Mouse (Mus musculus) frontal cortex, postnatal 14 days (tissue): ENCODE results near the gene Serinc3.
"Not testable (repeated sequence)": the region's sequence is repeated elsewhere in the genome, so short reads cannot be mapped to it uniquely, and the experiment has no call there.

Experiments used
- DNase-seq, 2 experiments: peaks; one replicate each; pipeline ENCODE4 v3.0.0; 2022; ENCODE audit warnings: low spot score in 2 of 2

Serinc3 gene

DNA sequence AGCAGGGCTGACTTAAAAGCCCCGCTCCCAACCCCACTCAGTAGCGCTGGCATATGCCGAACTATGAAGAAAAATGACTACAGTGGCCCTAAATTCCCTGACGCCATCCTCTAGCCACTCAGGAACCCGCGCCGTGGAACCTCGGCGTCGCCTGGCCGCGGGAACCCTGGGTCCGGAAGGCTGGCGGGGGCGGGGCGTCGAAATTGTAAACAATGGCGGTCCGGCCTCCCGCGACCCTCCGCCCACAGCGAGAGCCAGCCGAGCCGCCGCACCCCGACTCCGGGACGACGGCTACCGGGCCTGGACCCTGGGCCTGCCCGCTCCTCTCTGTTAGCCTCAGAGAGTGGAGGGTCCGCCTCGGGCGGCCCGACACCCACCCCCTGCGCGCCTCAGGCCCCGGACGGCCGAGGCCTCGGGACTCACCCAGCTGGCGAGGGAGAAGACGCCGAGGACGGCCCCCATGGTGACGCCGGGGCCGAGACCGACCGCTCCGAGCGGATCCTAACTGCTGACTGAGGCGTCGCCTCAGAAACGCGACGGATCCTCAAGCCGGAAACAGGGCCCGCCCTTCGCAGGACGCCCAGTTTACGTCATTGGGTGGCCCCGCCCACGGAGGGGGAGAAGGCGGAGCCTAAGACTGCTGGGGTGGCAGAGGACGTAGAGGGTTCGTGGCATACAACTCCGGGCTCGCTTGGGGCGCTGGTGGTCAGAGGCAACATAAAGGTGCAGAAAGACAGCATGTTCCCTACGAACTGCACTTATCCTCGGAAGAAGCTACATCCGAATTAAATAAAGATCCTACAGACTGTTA lies at the start of gene Serinc3:
Gene Serinc3, minus strand, starts transcription at position 557 of the 811 bp plus-strand sequence.
- peak; percentile 96 to 98 for DNase-seq

- no peak for DNase-seq
Measured at GRCm38 (mm10) chr2:163693716-163694314, 48.9 kb upstream of the Serinc3 start.

DNA sequence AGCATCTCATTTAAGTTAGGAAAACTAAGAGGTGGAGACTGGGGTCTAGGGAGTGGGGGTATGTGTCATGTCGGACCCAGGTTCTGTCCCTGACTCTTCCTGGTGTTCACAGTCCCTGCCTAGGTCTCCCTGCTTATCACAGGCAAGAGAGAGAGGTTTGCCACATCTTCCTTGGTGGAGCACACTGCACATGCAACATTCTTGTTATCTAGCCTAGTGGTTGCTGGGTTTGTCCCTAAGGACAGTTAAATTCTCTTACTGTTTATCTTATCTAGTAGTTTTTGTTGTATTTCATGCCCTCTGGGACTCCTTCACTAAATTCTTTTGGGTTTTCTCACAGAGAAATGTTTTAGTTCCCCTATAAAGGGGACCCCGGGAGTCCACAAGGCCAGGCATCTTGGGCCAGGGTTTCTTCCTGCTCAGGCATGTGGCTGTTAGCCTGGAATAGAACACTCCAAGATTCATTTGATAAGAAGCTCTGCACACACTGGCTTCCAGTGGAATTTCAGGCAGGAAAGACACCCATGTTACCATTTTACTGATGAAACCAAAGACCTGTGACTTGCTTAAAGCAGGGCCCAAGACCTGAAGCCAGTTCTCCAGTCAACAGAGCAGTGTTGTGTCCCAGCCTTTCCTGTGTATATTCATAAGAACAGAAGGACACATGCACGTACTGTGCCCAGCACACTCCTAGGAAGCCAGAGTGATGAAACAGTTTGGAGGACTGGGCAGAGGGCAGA lies 48.1 kb upstream of the Serinc3 start:
- no peak for DNase-seq

- no peak for DNase-seq
Measured at GRCm38 (mm10) chr2:163691846-163692605, 47.1 kb upstream of the Serinc3 start.

DNA sequence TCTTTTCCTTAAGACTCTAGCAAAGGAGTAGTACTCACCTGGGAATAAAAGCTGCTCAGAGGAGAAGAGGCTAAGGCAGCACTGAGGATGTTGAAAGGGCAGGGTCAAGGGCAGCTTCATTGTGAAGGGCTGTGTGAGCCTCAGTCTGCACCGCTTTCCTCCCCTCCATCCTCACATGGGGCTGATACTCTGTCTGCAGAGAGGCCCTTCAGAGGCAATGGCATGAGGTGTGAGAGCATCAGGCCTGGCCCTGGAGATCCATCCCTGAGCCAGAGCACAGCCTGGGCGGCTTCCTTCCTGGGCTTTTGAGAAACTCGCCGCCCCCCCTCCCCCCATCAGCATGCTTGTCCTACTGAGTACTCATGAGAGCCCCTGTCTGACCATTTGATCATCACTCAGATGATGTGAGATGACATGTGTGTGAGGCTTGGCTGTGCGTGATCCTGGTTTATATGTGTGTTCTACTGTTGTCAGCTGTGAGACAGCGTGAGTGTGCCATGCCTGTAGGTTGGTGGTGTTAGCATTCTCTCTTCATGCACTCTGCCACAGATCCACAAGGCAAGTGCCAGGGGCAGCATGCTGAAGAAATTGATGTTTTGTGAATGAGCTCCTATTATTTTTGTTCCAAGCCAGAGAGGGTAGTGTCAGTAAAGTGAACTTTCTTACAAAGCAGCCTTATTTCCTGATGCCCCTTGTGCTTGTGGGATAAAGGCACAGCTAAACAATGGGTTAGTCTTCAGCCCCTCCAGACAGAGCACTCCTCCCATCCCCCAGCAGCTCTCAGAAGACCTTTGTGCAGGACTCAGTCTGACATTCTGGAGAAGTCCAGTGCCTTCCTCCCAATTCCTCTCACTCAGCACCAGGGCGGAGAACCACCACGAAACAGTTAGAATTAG lies 45.7 kb upstream of the Serinc3 start:
- no peak for DNase-seq

DNA sequence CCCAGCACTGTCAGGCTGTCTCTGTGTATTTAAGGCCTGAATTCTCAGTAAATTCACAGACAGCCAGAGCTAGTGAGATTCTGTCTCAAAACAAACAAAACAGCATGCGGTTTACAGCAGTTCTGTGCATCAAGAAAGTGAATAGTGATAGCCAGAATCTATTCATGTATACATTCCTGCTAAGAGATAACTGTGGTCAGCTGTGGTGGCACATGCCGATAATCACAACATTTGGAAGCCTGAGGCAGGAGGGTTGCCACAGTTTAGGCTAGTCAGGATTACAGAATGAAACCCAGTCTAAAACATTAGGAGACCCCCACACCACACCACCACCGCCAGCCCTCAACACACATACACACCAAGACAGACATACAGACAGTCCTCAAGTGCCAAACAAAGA lies 44.8 kb upstream of the Serinc3 start:
- DNase-seq = no peak

- not testable (repeated sequence) for DNase-seq
Measured at GRCm38 (mm10) chr2:163688377-163688776, 43.4 kb upstream of the Serinc3 start.

DNA sequence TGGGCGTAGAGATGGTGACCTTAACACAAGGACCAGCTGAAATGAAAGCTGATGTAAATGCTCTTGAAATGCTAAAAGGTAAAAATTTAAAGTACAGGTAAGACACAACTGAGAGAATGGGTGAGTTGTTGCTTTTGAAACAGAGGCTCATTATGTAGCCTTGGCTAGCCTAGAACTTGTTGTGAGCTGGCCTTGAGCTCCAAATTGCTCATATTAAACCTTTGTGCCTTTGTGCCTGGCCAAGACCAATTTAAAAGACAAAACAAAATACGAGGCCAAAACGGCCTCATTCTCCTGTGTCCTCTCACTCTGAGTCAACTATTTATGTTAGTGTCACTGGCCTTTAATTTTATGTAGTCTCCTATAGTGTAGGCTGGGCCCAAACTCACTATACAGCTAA lies 42.0 kb upstream of the Serinc3 start:
- no peak for DNase-seq

DNA sequence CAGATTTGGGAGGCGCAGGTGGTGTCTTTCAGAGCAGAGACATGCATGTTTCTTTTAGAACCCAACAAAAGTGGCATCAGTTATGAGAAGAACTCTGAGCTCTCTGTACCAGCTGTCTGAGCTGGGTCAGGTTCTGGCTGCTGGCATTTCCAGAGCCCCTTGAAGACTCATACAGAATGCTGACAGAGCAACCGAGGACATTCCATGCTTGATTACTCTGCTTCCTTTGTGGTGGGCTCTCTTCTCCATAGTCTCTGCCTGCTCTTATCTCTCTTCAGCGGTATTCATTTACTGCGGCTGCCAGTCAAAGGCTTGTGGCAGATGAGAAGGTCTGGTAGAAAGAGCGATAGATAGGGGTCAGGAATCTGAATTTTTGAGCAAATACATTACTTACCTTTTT lies 41.3 kb upstream of the Serinc3 start:
- no peak for DNase-seq

GRCm38 (mm10) chr2:163685761-163686200 lies 40.9 kb upstream of the Serinc3 start:
- DNase-seq = no peak

GRCm38 (mm10) chr2:163685287-163685686 lies 40.4 kb upstream of the Serinc3 start:
- no peak for DNase-seq

- no peak for DNase-seq
Measured at GRCm38 (mm10) chr2:163682344-163682743, 37.4 kb upstream of the Serinc3 start.

DNA sequence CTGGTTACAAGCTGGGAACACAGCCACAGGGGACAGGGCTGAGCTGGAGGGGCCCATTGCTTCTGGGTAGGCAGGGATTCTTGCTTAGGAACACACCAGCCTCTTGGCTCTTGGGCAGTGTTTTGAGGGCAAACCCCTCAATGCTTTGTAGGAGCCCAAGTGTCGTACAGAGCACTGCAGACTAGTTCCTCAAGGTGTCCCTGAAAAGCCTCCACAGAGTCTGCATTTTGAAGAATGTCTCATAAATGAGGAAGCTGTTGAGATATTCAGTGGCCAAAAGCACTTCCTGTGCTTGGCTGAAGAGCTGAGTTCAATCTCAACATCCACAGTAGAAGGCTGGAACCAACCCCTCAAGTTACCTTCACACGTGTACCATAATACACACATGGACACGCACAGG lies 31.8 kb upstream of the Serinc3 start:
- DNase-seq = no peak

- DNase-seq = no peak
Measured at GRCm38 (mm10) chr2:163676321-163676720, 31.4 kb upstream of the Serinc3 start.

DNA sequence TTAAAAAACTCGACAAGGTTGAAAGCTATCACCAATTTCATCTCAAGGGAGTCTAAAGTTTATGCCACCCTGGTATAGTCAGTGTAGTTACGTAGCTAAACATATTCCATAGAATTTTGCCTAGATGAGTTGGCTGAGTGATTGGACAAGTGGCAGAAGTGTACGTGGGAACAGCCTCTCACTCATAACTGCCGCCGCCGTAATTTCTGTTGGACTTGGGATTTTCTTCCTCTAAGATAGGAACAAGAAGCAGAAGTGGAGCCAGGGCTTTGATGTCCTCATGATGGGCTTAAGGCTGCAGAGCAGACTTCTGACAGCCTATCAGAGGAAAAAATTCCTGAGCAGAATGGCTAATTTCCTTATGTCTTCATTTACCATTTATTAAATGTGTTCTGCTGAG lies 30.7 kb upstream of the Serinc3 start:
- DNase-seq = no peak

DNA sequence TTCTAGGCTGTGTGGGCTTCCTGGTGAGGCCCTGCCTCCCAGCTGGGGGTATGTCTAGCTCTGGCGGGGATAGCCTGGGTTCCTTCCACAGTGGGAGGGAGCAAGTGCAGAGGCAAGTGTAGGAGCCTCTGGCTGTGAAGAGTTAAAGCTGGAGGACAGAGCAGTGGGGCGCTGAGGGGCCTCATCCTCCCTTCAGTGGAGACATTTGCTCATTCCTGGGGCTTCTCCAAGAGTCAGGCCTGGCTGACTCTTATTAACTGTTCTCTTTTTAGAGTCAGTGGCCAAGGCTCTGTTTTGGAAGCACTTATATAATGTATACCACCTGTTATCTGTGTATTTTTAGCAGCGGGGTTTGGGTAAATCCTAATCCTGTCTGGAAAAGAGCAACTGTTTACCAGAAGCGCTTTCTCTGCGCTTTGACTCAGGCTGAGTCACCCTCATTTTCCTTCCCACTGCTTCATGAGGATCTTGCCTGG lies 30.3 kb upstream of the Serinc3 start:
- no peak for DNase-seq

- no peak for DNase-seq
Measured at GRCm38 (mm10) chr2:163674397-163674796, 29.5 kb upstream of the Serinc3 start.

DNA sequence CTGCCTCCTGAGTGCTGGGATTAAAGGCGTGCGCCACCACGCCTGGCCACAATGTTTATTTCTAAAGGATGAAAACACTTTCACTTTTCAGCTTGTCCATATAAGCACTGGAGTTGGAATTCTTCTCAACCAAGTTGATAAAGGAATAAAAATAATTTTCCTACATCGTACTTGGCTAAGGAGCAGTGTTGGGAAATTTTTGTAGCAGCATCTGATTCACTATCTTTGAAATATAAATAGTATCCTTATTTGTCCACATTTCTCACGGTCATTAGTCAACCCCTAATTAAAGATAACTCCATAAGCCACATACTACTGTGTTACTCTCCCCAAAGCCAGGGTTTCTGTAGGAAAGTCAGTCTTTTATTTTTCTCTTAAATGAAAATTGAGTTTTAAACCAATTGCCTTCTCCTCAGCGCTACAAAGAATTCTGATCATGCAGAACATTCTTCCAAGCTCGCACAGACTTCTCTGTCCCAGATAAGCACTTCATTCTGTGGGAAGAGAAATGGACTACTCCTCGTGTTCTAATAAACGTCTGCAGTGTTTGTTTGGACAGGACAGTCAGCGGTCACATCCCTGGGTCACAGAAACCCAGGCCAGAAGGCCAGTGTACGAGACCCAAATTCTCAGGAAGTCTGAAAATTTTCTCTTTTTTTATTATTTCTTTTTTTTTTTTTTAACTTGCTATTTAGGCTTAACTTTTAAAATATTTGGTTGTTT lies 26.1 kb upstream of the Serinc3 start:
- DNase-seq = no peak

DNA sequence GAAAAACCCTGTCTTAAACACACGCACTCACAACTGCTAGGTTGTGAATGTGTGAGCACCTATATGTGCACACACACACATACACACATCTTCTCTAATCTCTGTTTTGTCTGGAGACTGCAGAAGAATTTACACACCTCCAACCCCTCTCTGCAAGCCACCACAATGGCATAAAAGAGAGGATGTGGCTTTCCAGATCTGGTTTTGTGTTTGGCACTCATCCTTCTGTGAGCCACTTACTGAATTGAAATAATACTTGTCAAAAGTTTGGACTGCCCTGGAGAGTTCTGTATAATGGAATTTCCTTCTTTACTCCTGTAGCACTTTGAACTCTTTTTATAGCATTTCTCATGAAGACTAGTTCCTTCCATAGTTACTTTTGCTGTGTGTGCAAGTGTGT lies 22.1 kb upstream of the Serinc3 start:
- DNase-seq = no peak

DNA sequence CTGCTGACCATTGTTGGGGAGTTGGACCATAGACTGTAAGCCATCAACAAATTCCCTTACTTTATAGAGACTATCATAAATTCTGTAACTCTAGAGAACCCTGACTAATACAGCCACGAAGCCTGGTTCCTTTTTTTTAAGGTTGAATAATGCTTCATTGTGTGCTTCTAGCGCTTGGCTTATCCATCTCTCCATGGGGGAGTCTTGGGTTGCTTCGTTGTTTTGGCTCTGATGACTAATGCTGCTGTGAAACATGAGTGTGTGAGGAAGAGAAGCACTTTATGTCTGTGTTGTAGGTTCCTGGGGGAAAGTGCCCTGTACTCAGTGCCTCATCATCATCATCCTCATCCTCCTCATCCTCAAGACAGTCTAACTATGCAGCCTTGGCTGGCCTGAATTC lies 19.0 kb upstream of the Serinc3 start:
- no peak for DNase-seq
